Mouse (Mus musculus): ENCODE measurements at regions not wholly inside any gene's neighbourhood (a gene's known extent, or its start where the extent isn't known, plus 50 kb on each side); places are given as distances from the start of the nearest gene placed in this dataset.
"Not testable (repeated sequence)": the region's sequence is repeated elsewhere in the genome, so short reads cannot be mapped to it uniquely, and the experiment has no call there.

DNA sequence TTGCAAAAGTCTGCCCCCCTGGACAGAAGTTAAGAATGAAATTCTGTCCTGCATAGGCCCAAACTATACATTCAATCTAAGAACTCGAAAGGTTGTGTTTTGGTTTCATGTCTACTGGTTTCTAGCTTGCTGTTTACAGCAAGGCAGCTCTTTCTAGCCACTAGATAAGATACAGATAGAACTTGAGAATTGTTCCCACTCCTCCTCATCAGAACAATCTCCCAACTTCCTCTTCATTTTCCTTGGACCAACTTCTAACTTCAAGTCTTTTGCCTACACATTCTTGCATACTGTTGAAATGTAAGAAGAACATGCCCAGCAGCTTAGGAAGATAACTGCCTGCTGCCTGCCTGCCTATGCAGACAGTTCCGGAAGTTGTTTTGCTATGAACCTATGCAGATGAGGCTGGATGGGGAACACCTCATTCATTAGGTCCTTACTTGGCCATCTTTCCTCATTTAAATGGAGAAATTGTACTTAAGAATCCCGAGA, 624.9 kb downstream of the Fam19a2 start:
- Histone ChIP-seq H3K36me3 (ENCODE audit: control insufficient read depth, insufficient read depth, low read length) (no peaks in the 10 kb centered on the region), H3K4me3 (replicated peaks; ENCODE audit: low read length) (no peak overlapping the region), H3K4me1 (ENCODE audit: control insufficient read depth, insufficient read depth, low read length) (no peaks in the 10 kb centered on the region), H3K27ac (replicated peaks; ENCODE audit: low read depth, low read length) (no peak overlapping the region), H3K27me3 (ENCODE audit: control insufficient read depth, insufficient read depth, low read length) (no peaks in the 10 kb centered on the region), H3K9me3 (ENCODE audit: control insufficient read depth, low read length) (no peaks in the 10 kb centered on the region), H3K9ac (ENCODE audit: low read depth, low read length, severe bottlenecking) (no peak overlapping the region), H3K4me2 (replicated peaks; ENCODE audit: low read depth, low read length, severe bottlenecking) (no peak overlapping the region)
- WGBS: 84% methylated on average over 3 of the region's 3 CpGs
- no peak for TF ChIP-seq POLR2A (IDR thresholded peaks at IDR 0.05; ENCODE audit: borderline replicate concordance, extremely low read depth, insufficient read depth, insufficient read length)
- ATAC-seq (ENCODE audit: low FRiP score, low read depth) (no peak), DNase-seq (ENCODE audit: low spot score) (no peak)

DNA sequence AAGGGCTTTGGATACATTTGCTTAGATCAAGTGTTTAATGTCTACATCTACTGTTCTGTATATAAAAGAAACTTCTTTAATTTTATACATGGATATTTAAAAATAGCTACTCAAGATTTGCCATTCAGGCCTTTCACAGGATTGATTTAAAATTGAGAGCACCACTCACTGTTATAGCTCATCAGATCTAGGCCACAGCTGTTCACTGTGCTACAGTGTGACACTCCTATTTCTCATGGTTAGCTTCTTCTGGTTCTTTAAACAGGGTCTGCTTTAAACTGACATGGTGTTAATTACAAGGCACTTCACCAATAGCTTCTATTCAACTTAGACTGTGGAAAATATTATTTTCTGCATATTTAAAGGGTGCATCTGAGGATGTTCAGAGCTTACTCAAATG, 655.3 kb downstream of the Fam19a2 start:
- no peaks in the 10 kb centered on the region for H3K27me3 ChIP-seq (ENCODE audit: control insufficient read depth, insufficient read depth, low read length)
- H3K4me3 ChIP-seq (replicated peaks; ENCODE audit: low read length): no peak overlapping the region
- no peak overlapping the region for H3K27ac ChIP-seq (replicated peaks; ENCODE audit: low read depth, low read length)
- H3K9ac ChIP-seq (ENCODE audit: low read depth, low read length, severe bottlenecking): no peak overlapping the region
- no peak overlapping the region for H3K4me2 ChIP-seq (replicated peaks; ENCODE audit: low read depth, low read length, severe bottlenecking)
- H3K4me1 ChIP-seq (ENCODE audit: control insufficient read depth, insufficient read depth, low read length): no peaks in the 10 kb centered on the region
- no peaks in the 10 kb centered on the region for H3K9me3 ChIP-seq (ENCODE audit: control insufficient read depth, low read length)
- no peak for TF ChIP-seq POLR2A (IDR thresholded peaks at IDR 0.05; ENCODE audit: borderline replicate concordance, extremely low read depth, insufficient read depth, insufficient read length)
- no peaks in the 10 kb centered on the region for H3K36me3 ChIP-seq (ENCODE audit: control insufficient read depth, insufficient read depth, low read length)
- no peak for ATAC-seq (ENCODE audit: low FRiP score, low read depth)
- DNase-seq (ENCODE audit: low spot score): no peak

DNA sequence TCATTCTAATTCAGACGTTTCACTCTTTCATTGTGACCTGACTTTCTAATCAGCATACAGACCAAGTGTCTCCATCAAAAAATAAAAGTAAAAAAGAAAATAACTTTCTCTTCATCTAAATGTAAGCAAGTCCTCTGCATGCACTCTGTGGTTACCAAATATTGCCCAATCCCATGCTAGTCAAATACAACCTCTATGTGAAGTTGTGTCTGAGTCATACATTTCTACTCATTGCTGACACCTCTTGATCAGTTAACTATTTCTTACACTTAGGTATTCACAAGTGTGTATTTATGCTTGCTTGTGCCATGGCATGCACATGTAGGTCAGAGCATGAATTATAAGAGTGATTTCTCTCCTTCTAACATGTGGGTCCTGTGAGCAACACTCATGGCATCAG, 666.2 kb downstream of the Fam19a2 start:
- no peaks in the 10 kb centered on the region for H3K36me3 ChIP-seq (ENCODE audit: control insufficient read depth, insufficient read depth, low read length)
- H3K9me3 ChIP-seq (ENCODE audit: control insufficient read depth, low read length): no peaks in the 10 kb centered on the region
- DNase-seq (ENCODE audit: low spot score) (no peak), ATAC-seq (ENCODE audit: low FRiP score, low read depth) (no peak)
- H3K4me1 ChIP-seq (ENCODE audit: control insufficient read depth, insufficient read depth, low read length): no peaks in the 10 kb centered on the region
- WGBS: 64% methylated on average over 1 of the region's 1 CpGs
- no peak for TF ChIP-seq POLR2A (IDR thresholded peaks at IDR 0.05; ENCODE audit: borderline replicate concordance, extremely low read depth, insufficient read depth, insufficient read length)
- no peak overlapping the region for H3K9ac ChIP-seq (ENCODE audit: low read depth, low read length, severe bottlenecking)
- H3K4me2 ChIP-seq (replicated peaks; ENCODE audit: low read depth, low read length, severe bottlenecking): no peak overlapping the region
- H3K4me3 ChIP-seq (replicated peaks; ENCODE audit: low read length): no peak overlapping the region
- no peak overlapping the region for H3K27ac ChIP-seq (replicated peaks; ENCODE audit: low read depth, low read length)
- no peaks in the 10 kb centered on the region for H3K27me3 ChIP-seq (ENCODE audit: control insufficient read depth, insufficient read depth, low read length)

DNA sequence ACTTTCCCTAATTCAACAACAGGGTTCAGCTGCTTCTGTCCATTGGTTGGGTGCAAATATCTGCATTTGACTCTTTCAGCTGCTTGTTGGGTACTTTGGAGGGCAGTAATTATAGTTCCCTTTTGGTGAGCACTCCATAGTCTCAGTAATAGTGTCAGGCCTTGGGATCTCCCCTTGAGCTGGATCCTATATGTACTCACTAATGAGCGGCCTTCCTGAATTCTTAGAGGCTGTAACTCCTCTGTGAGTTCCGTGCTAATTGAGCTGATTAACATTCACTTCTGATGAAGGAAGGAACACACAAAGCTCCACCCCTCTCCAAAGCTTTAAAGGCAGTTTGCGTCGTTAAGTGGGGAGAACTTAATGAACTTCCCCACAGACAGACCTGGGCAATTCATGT, 674.9 kb downstream of the Fam19a2 start:
- not testable (repeated sequence) for DNase-seq (ENCODE audit: low spot score); H3K4me2 ChIP-seq (replicated peaks; ENCODE audit: low read depth, low read length, severe bottlenecking); H3K36me3 ChIP-seq (ENCODE audit: control insufficient read depth, insufficient read depth, low read length); H3K4me3 ChIP-seq (replicated peaks; ENCODE audit: low read length); H3K27ac ChIP-seq (replicated peaks; ENCODE audit: low read depth, low read length); H3K27me3 ChIP-seq (ENCODE audit: control insufficient read depth, insufficient read depth, low read length); H3K9ac ChIP-seq (ENCODE audit: low read depth, low read length, severe bottlenecking); H3K4me1 ChIP-seq (ENCODE audit: control insufficient read depth, insufficient read depth, low read length); ATAC-seq (ENCODE audit: low FRiP score, low read depth); H3K9me3 ChIP-seq (ENCODE audit: control insufficient read depth, low read length)
- 80% methylated on average over 4 of the region's 4 CpGs for WGBS

Data from limb, embryonic 14.5 days (tissue).